In genomic region chr11:117986126-117987031, GRCm38 (mm10) we compare ENCODE assay signal across 8 mouse cellular contexts. TPM values are rescaled to one million over a fixed set of nuclear protein-coding genes. Genes with fewer than 3 reads are reported as not detected.
DNase-seq lines count a peak whose midpoint lies in the region; ATAC-seq and TF ChIP-seq lines count a peak whose summit lies in the region.

Pgs1 (plus strand) TSS chr11:117986292.

- H3K27ac ChIP-seq in ES-Bruce4 (ENCODE audit: insufficient read depth, low read length) = no peak within 1 kb of the TSS
- H3K27ac ChIP-seq in forebrain, embryonic 14.5 days (ENCODE audit: low read depth, low read length) = peak within 1 kb of the TSS; percentile 84
- H3K27ac ChIP-seq in neural tube, embryonic 14.5 days (ENCODE audit: low read depth, low read length) = peak within 1 kb of the TSS; percentile 86
- peak within 1 kb of the TSS; percentile 68 for H3K27ac ChIP-seq in testis, adult 2 months (ENCODE audit: control insufficient read depth, insufficient read depth, low read depth, low read length)

- H3K4me1 ChIP-seq in ES-Bruce4 (ENCODE audit: control insufficient read depth, insufficient read depth, low read length) = peaks cover 3% of the 10 kb centered on the region
- H3K4me1 ChIP-seq in forebrain, embryonic 14.5 days (ENCODE audit: control insufficient read depth, insufficient read depth, low read length) = peaks cover 11% of the 10 kb centered on the region; the same call in 1 of the 2 replicates
- peaks cover 20% of the 10 kb centered on the region for H3K4me1 ChIP-seq in neural tube, embryonic 14.5 days (ENCODE audit: control insufficient read depth, insufficient read depth, low read length)
- H3K4me1 ChIP-seq in testis, adult 2 months (ENCODE audit: control insufficient read depth, insufficient read depth, low read length) = peaks cover 10% of the 10 kb centered on the region

- peak; percentile 95 for DNase-seq in forebrain, embryonic 14.5 days (ENCODE audit: low spot score)
- DNase-seq in heart, postnatal 10 days = peak; percentile 94 to 95
- DNase-seq in kidney, postnatal 4 days = peak; percentile 92 to 95
- peak; percentile 89 to 91 for DNase-seq in lung, adult 18-20 months

- peak within 1 kb of the TSS; percentile 80 for H3K9ac ChIP-seq in ES-Bruce4 (ENCODE audit: low read depth, poor library complexity, severe bottlenecking)
- H3K9ac ChIP-seq in forebrain, embryonic 14.5 days (ENCODE audit: low read length) = peak within 1 kb of the TSS; percentile 96
- H3K9ac ChIP-seq in neural tube, embryonic 14.5 days (replicated peaks; ENCODE audit: low read depth, low read length) = peak within 1 kb of the TSS; percentile 92

- no peaks in the 10 kb centered on the region for H3K36me3 ChIP-seq in ES-Bruce4 (ENCODE audit: control insufficient read depth, insufficient read depth, low read length, poor library complexity, severe bottlenecking)
- H3K36me3 ChIP-seq in forebrain, embryonic 14.5 days (ENCODE audit: control insufficient read depth, insufficient read depth, low read length) = no peaks in the 10 kb centered on the region
- H3K36me3 ChIP-seq in neural tube, embryonic 14.5 days (ENCODE audit: control insufficient read depth, insufficient read depth, low read length) = no peaks in the 10 kb centered on the region
- H3K36me3 ChIP-seq in testis, adult 2 months (ENCODE audit: control insufficient read depth, insufficient read depth, low read length) = no peaks in the 10 kb centered on the region

- H3K4me3 ChIP-seq in ES-Bruce4 (ENCODE audit: low read depth, low read length) = peak within 1 kb of the TSS; percentile 97
- H3K4me3 ChIP-seq in forebrain, embryonic 14.5 days (ENCODE audit: low read depth, low read length) = peak within 1 kb of the TSS; percentile 98
- H3K4me3 ChIP-seq in neural tube, embryonic 14.5 days (ENCODE audit: low read depth, low read length) = peak within 1 kb of the TSS; percentile 87
- peak within 1 kb of the TSS; percentile 93 for H3K4me3 ChIP-seq in testis, adult 2 months (ENCODE audit: control insufficient read depth, low read depth, low read length)

- TF ChIP-seq POLR2A in ES-Bruce4 (IDR thresholded peaks at IDR 0.05; ENCODE audit: insufficient read depth, low read length) = no peak
- peak; percentile 66 for TF ChIP-seq POLR2A in testis, adult 2 months (IDR thresholded peaks at IDR 0.05; ENCODE audit: control insufficient read depth, low read depth, low read length)

- H3K4me2 ChIP-seq in forebrain, embryonic 14.5 days (ENCODE audit: low read length) = peak within 1 kb of the TSS; percentile 94
- H3K4me2 ChIP-seq in neural tube, embryonic 14.5 days (ENCODE audit: low read depth, low read length) = peak within 1 kb of the TSS; percentile 86

- no peaks in the 10 kb centered on the region for H3K9me3 ChIP-seq in ES-Bruce4 (replicated peaks; ENCODE audit: control insufficient read depth, insufficient read depth, low read length, poor library complexity, severe bottlenecking)
- no peaks in the 10 kb centered on the region for H3K9me3 ChIP-seq in forebrain, embryonic 14.5 days (replicated peaks; ENCODE audit: control insufficient read depth, low read length)
- no peaks in the 10 kb centered on the region for H3K9me3 ChIP-seq in neural tube, embryonic 14.5 days (ENCODE audit: control insufficient read depth, low read length)

- no peak for TF ChIP-seq CTCF in ES-Bruce4 (IDR thresholded peaks at IDR 0.05; ENCODE audit: low read depth, low read length)
- no peak for TF ChIP-seq CTCF in testis, adult 2 months (IDR thresholded peaks at IDR 0.05; ENCODE audit: control insufficient read depth, insufficient read depth, insufficient replicate concordance, low read depth, low read length)

- WGBS in forebrain, embryonic 14.5 days = 6% methylated on average over 49 of the region's 51 CpGs
- 7% methylated on average over 45 of the region's 51 CpGs for WGBS in neural tube, embryonic 14.5 days

- ATAC-seq in cerebellum, adult (ENCODE audit: insufficient number of reproducible peaks, low FRiP score, low TSS enrichment) = peak; percentile 93
- peak; percentile 95 for ATAC-seq in forebrain, embryonic 14.5 days
- peak; percentile 92 for ATAC-seq in neural tube, embryonic 14.5 days (ENCODE audit: low read depth)

- intact Hi-C loops in heart, postnatal 10 days (cut with DNase I) = no loop called here

- no peak for TF ChIP-seq EP300 in ES-Bruce4 (IDR thresholded peaks at IDR 0.05; ENCODE audit: insufficient read depth, low read depth, low read length)

- no peaks in the 10 kb centered on the region for H3K27me3 ChIP-seq in ES-Bruce4 (ENCODE audit: control insufficient read depth, insufficient read depth, low read length, poor library complexity, severe bottlenecking)
- H3K27me3 ChIP-seq in forebrain, embryonic 14.5 days (replicated peaks; ENCODE audit: control insufficient read depth, insufficient read depth, low read length) = no peaks in the 10 kb centered on the region
- H3K27me3 ChIP-seq in neural tube, embryonic 14.5 days (ENCODE audit: control insufficient read depth, insufficient read depth, low read length) = no peaks in the 10 kb centered on the region; the same call in 1 of the 2 replicates
- H3K27me3 ChIP-seq in testis, adult 2 months (ENCODE audit: control insufficient read depth, insufficient read depth, low read length) = no peaks in the 10 kb centered on the region

RNA-seq across cellular contexts. Expression of gene Pgs1, which starts in this region (rescaled TPM):
- polyA plus RNA-seq in ES-Bruce4 (2011; ENCODE audit: insufficient read depth, insufficient read length, low read depth, missing spikeins) = 31.5 and 35.5 TPM in 2 replicates
- 43.1 and 49.2 TPM in 2 replicates for polyA plus RNA-seq in forebrain, embryonic 14.5 days (2014; fragmentation: Nextera tagmentation; extraction: Ambion mirVana)
- total RNA-seq in heart, postnatal 10 days (2021) = 10 to 100 TPM; 21.2 to 23.7 TPM
- 49.9 and 52.6 TPM in 2 replicates for polyA plus RNA-seq in neural tube, embryonic 14.5 days (2014; fragmentation: Nextera tagmentation; extraction: Ambion mirVana)
- polyA plus RNA-seq in testis, adult 2 months (2012; rRNA removed) = 55.3 and 59.6 TPM in 2 replicates
